Mouse (Mus musculus) myocyte (in vitro differentiated cells): ENCODE results near the gene Plin2. TPM values are rescaled to one million over a fixed set of nuclear protein-coding genes. Genes with fewer than 3 reads are reported as not detected.

Source experiments
- H3K27me3 ChIP-seq: one replicate; pipeline ENCODE4 v1.6.1; 2011; ENCODE audit not compliant: control insufficient read depth, insufficient read depth, insufficient read length
- H3K36me3 ChIP-seq: one replicate; pipeline ENCODE4 v1.6.1; 2011; ENCODE audit not compliant: control insufficient read depth, insufficient read depth
- H3K4me2 ChIP-seq: one replicate; pipeline ENCODE4 v1.6.1; 2011; ENCODE audit warnings: low read depth, control low read depth
- H3K4me3 ChIP-seq: one replicate; pipeline ENCODE4 v1.5.1; 2011; ENCODE audit warnings: mild to moderate bottlenecking, control low read depth, moderate library complexity
- H3K79me2 ChIP-seq: one replicate; pipeline ENCODE4 v1.6.1; 2011; ENCODE audit not compliant: control insufficient read depth, insufficient read depth
- H3ac ChIP-seq: one replicate; pipeline ENCODE4 v1.6.1; 2011; ENCODE audit not compliant: control insufficient read depth, insufficient read length
- CEBPB ChIP-seq: IDR thresholded peaks from 2 replicates; pipeline ENCODE4 v1.6.1; 2011; ENCODE audit warnings: mild to moderate bottlenecking, moderate library complexity; ENCODE audit not compliant: poor library complexity, insufficient read depth, severe bottlenecking
- E2F4 ChIP-seq: IDR thresholded peaks from one replicate; pipeline ENCODE4 v1.6.1; 2011; ENCODE audit warnings: mild to moderate bottlenecking, control low read depth, moderate library complexity; ENCODE audit not compliant: insufficient read depth
- MAX ChIP-seq: IDR thresholded peaks from one replicate; pipeline ENCODE4 v1.6.1; 2011; ENCODE audit warnings: low read depth, mild to moderate bottlenecking, control low read depth
- MYOD1 ChIP-seq, 3 experiments: IDR thresholded peaks; one replicate each; pipeline ENCODE4 v1.6.1; 2011; ENCODE audit warnings: control low read depth in 2 of 3, low read depth in 2 of 3, mild to moderate bottlenecking in 2 of 3, moderate library complexity in 1 of 3; ENCODE audit not compliant: insufficient read length in 2 of 3, control insufficient read depth in 1 of 3
- MYOG ChIP-seq, 3 experiments: IDR thresholded peaks; one replicate each; pipeline ENCODE4 v1.6.1; 2011; ENCODE audit warnings: control low read depth in 2 of 3, low read depth in 2 of 3, mild to moderate bottlenecking in 2 of 3; ENCODE audit not compliant: insufficient read length in 2 of 3, control insufficient read depth in 1 of 3, insufficient read depth in 1 of 3
- POLR2A ChIP-seq: IDR thresholded peaks from one replicate; pipeline ENCODE4 v1.6.1; 2011; ENCODE audit warnings: low read depth, mild to moderate bottlenecking, control low read depth, moderate library complexity; ENCODE audit not compliant: insufficient read length
- POLR2AphosphoS2 ChIP-seq: IDR thresholded peaks from one replicate; pipeline ENCODE4 v1.6.1; 2011; ENCODE audit warnings: low read depth, control low read depth; ENCODE audit not compliant: insufficient read length
- REST ChIP-seq: IDR thresholded peaks from one replicate; pipeline ENCODE4 v1.6.1; 2011; ENCODE audit warnings: mild to moderate bottlenecking, control low read depth, moderate library complexity; ENCODE audit not compliant: insufficient read depth, insufficient read length
- SRF ChIP-seq: IDR thresholded peaks from one replicate; pipeline ENCODE4 v1.6.1; 2011; ENCODE audit warnings: low read depth; ENCODE audit not compliant: control insufficient read depth, insufficient read length
- TCF12 ChIP-seq: IDR thresholded peaks from one replicate; pipeline ENCODE4 v1.6.1; 2011; ENCODE audit warnings: mild to moderate bottlenecking, control low read depth; ENCODE audit not compliant: poor library complexity, insufficient read depth, severe bottlenecking
- TCF3 ChIP-seq: IDR thresholded peaks from one replicate; pipeline ENCODE4 v1.6.1; 2011; ENCODE audit warnings: low read depth, control low read depth; ENCODE audit not compliant: insufficient read length
- USF1 ChIP-seq: IDR thresholded peaks from one replicate; pipeline ENCODE4 v1.6.1; 2011; ENCODE audit warnings: low read depth, mild to moderate bottlenecking, control low read depth, moderate library complexity
- polyA plus RNA-seq: library from polyadenylated mRNA; unstranded; fragments of >200 nt; fragmentation: generic; extraction: Trizol; gene quantifications from one replicate; pipeline ENCODE4 v1.2.1, GENCODE M21; 2012; ENCODE audit warnings: missing spikeins

The Plin2 gene
- polyA plus RNA-seq = 247 TPM

DNA sequence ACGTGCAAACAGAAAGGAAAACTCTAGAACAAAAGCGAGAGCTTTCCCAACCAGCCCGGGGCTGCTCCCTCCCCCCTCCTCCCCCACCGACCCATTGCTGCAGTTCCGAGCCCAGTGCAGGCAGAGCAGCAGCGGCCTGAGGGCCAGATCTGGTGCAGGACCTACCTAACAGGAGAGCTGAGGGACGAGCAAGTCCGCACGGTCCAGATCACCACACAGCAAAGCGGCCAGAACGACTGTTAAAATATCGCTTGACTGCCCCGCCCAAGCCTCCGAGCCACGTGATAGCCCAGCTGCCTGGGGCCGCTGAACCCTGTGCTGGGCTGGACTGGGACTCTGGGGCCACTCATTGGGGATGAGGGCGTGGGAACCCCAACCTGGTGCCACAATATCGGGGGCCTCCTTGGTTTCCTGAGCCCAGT lies at the start of gene Plin2:
TSS of gene Plin2 (minus strand) at position 281 of the 422 bp plus-strand sequence.
- peak within 1 kb of the TSS; percentile 79 for H3K4me3 ChIP-seq
- peak within 1 kb of the TSS; percentile 77 for H3K4me2 ChIP-seq
- peak within 1 kb of the TSS; percentile 6 for H3ac ChIP-seq
- peaks cover 41% of the 10 kb centered on the region for H3K79me2 ChIP-seq
- H3K27me3 ChIP-seq = no peaks in the 10 kb centered on the region
- peaks cover 14% of the 10 kb centered on the region for H3K36me3 ChIP-seq
- TF ChIP-seq USF1 = peak; percentile 94
- TF ChIP-seq E2F4 = no peak
- no peak for TF ChIP-seq SRF
- peak in 1 of 3 experiments; percentile 65 for TF ChIP-seq MYOD1 (IDR thresholded peaks at IDR 0.05; ENCODE audit: control insufficient read depth in 1 of 3, insufficient read length in 2 of 3, low read depth in 2 of 3)
- peak in 2 of 3 experiments; percentile 48 to 84 for TF ChIP-seq MYOG (IDR thresholded peaks at IDR 0.05; ENCODE audit: control insufficient read depth in 1 of 3, insufficient read depth in 1 of 3, insufficient read length in 2 of 3, low read depth in 2 of 3)
- TF ChIP-seq POLR2AphosphoS2 = peak; percentile 97
- TF ChIP-seq POLR2A = peak; percentile 96

DNA sequence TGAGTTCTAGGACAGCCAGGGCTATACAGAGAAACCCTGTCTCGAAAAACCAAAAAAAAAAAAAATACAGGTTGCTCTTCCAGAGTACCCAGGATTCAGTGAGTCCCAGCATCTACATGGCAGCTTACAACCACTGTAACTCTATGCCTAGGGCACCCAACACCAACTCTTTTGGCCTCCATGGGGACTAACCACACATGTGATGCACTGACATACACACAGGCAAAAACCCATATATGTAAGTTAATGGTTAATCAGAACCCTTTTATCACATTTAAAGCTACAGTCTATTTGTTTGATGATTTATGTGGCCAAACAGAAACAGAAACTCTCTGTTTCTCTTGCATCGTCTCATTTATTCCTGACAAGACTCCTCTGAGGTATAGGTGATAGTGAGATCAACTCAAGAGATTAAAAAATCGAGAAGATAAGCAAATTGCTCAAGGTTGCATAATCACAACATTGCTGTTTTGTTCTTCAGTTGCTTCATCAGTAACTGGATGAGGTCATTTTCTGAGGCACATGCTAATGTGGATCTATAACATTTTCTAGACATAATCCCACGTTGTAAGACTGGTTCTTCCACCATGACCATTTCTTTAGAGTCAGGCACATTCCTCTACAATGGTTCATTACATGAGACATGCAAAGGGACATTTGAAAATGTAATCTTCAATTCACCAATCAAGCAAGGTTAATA lies 49.2 kb upstream of the Plin2 start:
- Histone ChIP-seq H3K27me3 (no peaks in the 10 kb centered on the region), H3K4me2 (no peak overlapping the region), H3ac (no peak overlapping the region), H3K36me3 (no peaks in the 10 kb centered on the region), H3K4me3 (no peak overlapping the region), H3K79me2 (no peaks in the 10 kb centered on the region)
- 0 out of 2 replicates have a peak, but pooled peaks have one; percentile 21 for TF ChIP-seq CEBPB
- no peak for TF ChIP-seq SRF

GRCm38 (mm10) chr4:86717176-86717575 lies 47.3 kb upstream of the Plin2 start:
- no peak overlapping the region for H3K4me3 ChIP-seq
- H3K27me3 ChIP-seq = no peaks in the 10 kb centered on the region
- H3K4me2 ChIP-seq = peak overlapping the region; percentile 1
- no peaks in the 10 kb centered on the region for H3K79me2 ChIP-seq
- TF ChIP-seq MYOD1 (IDR thresholded peaks at IDR 0.05; ENCODE audit: control insufficient read depth in 1 of 3, insufficient read length in 2 of 3, low read depth in 2 of 3) (no peak), SRF (no peak), POLR2A (no peak), TCF3 (no peak), USF1 (no peak), E2F4 (no peak), REST (no peak)
- H3ac ChIP-seq = no peak overlapping the region
- H3K36me3 ChIP-seq = no peaks in the 10 kb centered on the region

DNA sequence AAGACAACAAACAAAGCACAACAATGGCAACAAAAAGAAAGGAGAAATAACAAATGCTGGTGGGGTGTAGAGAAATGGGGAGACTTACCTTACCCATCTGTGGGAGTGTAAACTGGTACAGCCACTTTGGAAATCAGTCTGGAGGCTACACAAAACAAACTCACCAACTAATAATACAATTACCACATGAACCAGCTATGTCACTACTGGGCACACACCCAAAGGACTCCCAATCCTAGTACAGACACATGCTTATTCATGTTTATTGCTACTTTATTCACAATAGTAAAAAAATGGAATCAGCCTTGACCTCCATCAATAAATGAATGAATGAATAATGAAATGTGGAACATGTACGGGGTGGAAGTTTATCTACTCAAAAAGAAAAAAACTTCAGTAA lies 45.5 kb upstream of the Plin2 start:
- Histone ChIP-seq H3K4me3 (no peak overlapping the region), H3K4me2 (no peak overlapping the region), H3K27me3 (no peaks in the 10 kb centered on the region), H3K79me2 (no peaks in the 10 kb centered on the region), H3ac (no peak overlapping the region), H3K36me3 (no peaks in the 10 kb centered on the region)
- TF ChIP-seq POLR2A (no peak), CEBPB (no peak), USF1 (no peak), REST (no peak), MYOD1 (IDR thresholded peaks at IDR 0.05; ENCODE audit: control insufficient read depth in 1 of 3, insufficient read length in 2 of 3, low read depth in 2 of 3) (no peak), POLR2AphosphoS2 (no peak), MAX (no peak), E2F4 (no peak), TCF12 (no peak), TCF3 (no peak)

- TF ChIP-seq TCF12 = no peak
- TF ChIP-seq E2F4 = no peak
- no peak for TF ChIP-seq MAX
- TF ChIP-seq CEBPB = no peak
- TF ChIP-seq POLR2AphosphoS2 = no peak
- TF ChIP-seq MYOG (IDR thresholded peaks at IDR 0.05; ENCODE audit: control insufficient read depth in 1 of 3, insufficient read depth in 1 of 3, insufficient read length in 2 of 3, low read depth in 2 of 3) = no peak
- H3K4me2 ChIP-seq = peak overlapping the region; percentile 76
- no peaks in the 10 kb centered on the region for H3K27me3 ChIP-seq
- H3K36me3 ChIP-seq = no peaks in the 10 kb centered on the region
- H3ac ChIP-seq = no peak overlapping the region
- no peak overlapping the region for H3K4me3 ChIP-seq
- no peaks in the 10 kb centered on the region for H3K79me2 ChIP-seq
Measured at GRCm38 (mm10) chr4:86713518-86713917, 43.7 kb upstream of the Plin2 start.
